8 mouse cellular contexts compared by ENCODE assay signal in genomic region chr10:93641821-93642746, GRCm38 (mm10). TPM values are rescaled to one million over a fixed set of nuclear protein-coding genes. Genes with fewer than 3 reads are reported as not detected.
DNase-seq lines count a peak whose midpoint lies in the region; ATAC-seq and TF ChIP-seq lines count a peak whose summit lies in the region.

No protein-coding gene starts in this region.

- H3K9ac ChIP-seq in hindbrain, embryonic 11.5 days (ENCODE audit: low read depth, low read length) = peak overlapping the region; percentile 97
- peak overlapping the region; percentile 81 for H3K9ac ChIP-seq in limb, embryonic 14.5 days (ENCODE audit: low read depth, low read length, severe bottlenecking)
- peak overlapping the region; percentile 66 for H3K9ac ChIP-seq in midbrain, postnatal 0 days (replicated peaks; ENCODE audit: low read length, poor library complexity, severe bottlenecking)

- peak overlapping the region; percentile 93 for H3K4me2 ChIP-seq in hindbrain, embryonic 11.5 days (replicated peaks; ENCODE audit: low read depth, low read length)
- H3K4me2 ChIP-seq in limb, embryonic 14.5 days (replicated peaks; ENCODE audit: low read depth, low read length, severe bottlenecking) = peak overlapping the region; percentile 99
- peak overlapping the region; percentile 96 for H3K4me2 ChIP-seq in midbrain, postnatal 0 days (ENCODE audit: low read depth, low read length, poor library complexity, severe bottlenecking)

- H3K4me1 ChIP-seq in bone marrow, adult 2 months (ENCODE audit: control insufficient read depth, insufficient read depth, low read length) = no peaks in the 10 kb centered on the region
- H3K4me1 ChIP-seq in hindbrain, embryonic 11.5 days (replicated peaks; ENCODE audit: control insufficient read depth, insufficient read depth, low read length) = no peaks in the 10 kb centered on the region
- H3K4me1 ChIP-seq in limb, embryonic 14.5 days (ENCODE audit: control insufficient read depth, insufficient read depth, low read length) = peaks cover 13% of the 10 kb centered on the region
- no peaks in the 10 kb centered on the region for H3K4me1 ChIP-seq in midbrain, postnatal 0 days (ENCODE audit: insufficient read depth, low read length)

- no peaks in the 10 kb centered on the region for H3K9me3 ChIP-seq in hindbrain, embryonic 11.5 days (ENCODE audit: control insufficient read depth, low read length)
- no peaks in the 10 kb centered on the region for H3K9me3 ChIP-seq in limb, embryonic 14.5 days (ENCODE audit: control insufficient read depth, low read length)
- no peaks in the 10 kb centered on the region for H3K9me3 ChIP-seq in midbrain, postnatal 0 days (ENCODE audit: low read length)

- TF ChIP-seq POLR2A in bone marrow, adult 2 months (IDR thresholded peaks at IDR 0.05; ENCODE audit: borderline replicate concordance, control insufficient read depth, low read depth, low read length) = no peak
- no peak for TF ChIP-seq POLR2A in limb, embryonic 14.5 days (IDR thresholded peaks at IDR 0.05; ENCODE audit: borderline replicate concordance, extremely low read depth, insufficient read depth, insufficient read length)

- peak; percentile 2; the same call in 1 of the 2 replicates for TF ChIP-seq CTCF in bone marrow, adult 2 months (IDR thresholded peaks at IDR 0.05; ENCODE audit: control insufficient read depth, insufficient read depth, low read length)
- no peak for TF ChIP-seq CTCF in midbrain, postnatal 0 days (IDR thresholded peaks at IDR 0.05)

- 11% methylated on average over 32 of the region's 32 CpGs for WGBS in bone marrow, adult 2 months
- 6% methylated on average over 31 of the region's 32 CpGs for WGBS in hindbrain, embryonic 11.5 days
- 8% methylated on average over 30 of the region's 32 CpGs for WGBS in limb, embryonic 14.5 days
- WGBS in midbrain, postnatal 0 days = 2% methylated on average over 31 of the region's 32 CpGs

- DNase-seq in lung, adult 18-20 months = peak; percentile 32 to 50
- no peak for DNase-seq in lung, postnatal 25 days (ENCODE audit: low spot score)
- DNase-seq in hindbrain, embryonic 11.5 days (ENCODE audit: low spot score) = no peak
- DNase-seq in limb, embryonic 14.5 days (ENCODE audit: low spot score) = no peak
- peak; percentile 37 for DNase-seq in midbrain, postnatal 0 days (ENCODE audit: low spot score)
- no peak for DNase-seq in layer of hippocampus, postnatal 14 days (ENCODE audit: low spot score in 2 of 2)

- no peaks in the 10 kb centered on the region for H3K27me3 ChIP-seq in hindbrain, embryonic 11.5 days (ENCODE audit: control insufficient read depth, insufficient read depth, low read length)
- 0 out of 2 replicates have a peak, but pooled peaks cover 13% of the 10 kb centered on the region for H3K27me3 ChIP-seq in limb, embryonic 14.5 days (ENCODE audit: control insufficient read depth, insufficient read depth, low read length)
- no peaks in the 10 kb centered on the region for H3K27me3 ChIP-seq in midbrain, postnatal 0 days (ENCODE audit: insufficient read depth, low read length)

- peak overlapping the region; percentile 74 for H3K27ac ChIP-seq in bone marrow, adult 2 months (ENCODE audit: control insufficient read depth, insufficient read depth, low read depth, low read length, poor library complexity)
- H3K27ac ChIP-seq in hindbrain, embryonic 11.5 days (ENCODE audit: low read depth, low read length) = peak overlapping the region; percentile 73; the same call in 1 of the 2 replicates
- H3K27ac ChIP-seq in limb, embryonic 14.5 days (replicated peaks; ENCODE audit: low read depth, low read length) = no peak overlapping the region
- no peak overlapping the region for H3K27ac ChIP-seq in midbrain, postnatal 0 days (ENCODE audit: low read depth, low read length)

- H3K4me3 ChIP-seq in bone marrow, adult 2 months (replicated peaks; ENCODE audit: control insufficient read depth, low read depth, low read length) = peak overlapping the region; percentile 77
- H3K4me3 ChIP-seq in hindbrain, embryonic 11.5 days (ENCODE audit: low read depth, low read length) = peak overlapping the region; percentile 88
- H3K4me3 ChIP-seq in limb, embryonic 14.5 days (replicated peaks; ENCODE audit: low read length) = peak overlapping the region; percentile 77
- H3K4me3 ChIP-seq in midbrain, postnatal 0 days (ENCODE audit: low read depth, low read length) = peak overlapping the region; percentile 62

- peak; percentile 73 for ATAC-seq in erythroblast, adult 5-6 weeks (replicated peaks; ENCODE audit: low FRiP score, poor library complexity, severe bottlenecking)
- peak; percentile 71 for ATAC-seq in hindbrain, embryonic 11.5 days (ENCODE audit: low FRiP score)
- ATAC-seq in limb, embryonic 14.5 days (ENCODE audit: low FRiP score, low read depth) = peak; percentile 32; the same call in 1 of the 2 replicates
- peak; percentile 73; the same call in 1 of the 2 replicates for ATAC-seq in midbrain, postnatal 0 days (ENCODE audit: low FRiP score)

- no peaks in the 10 kb centered on the region for H3K36me3 ChIP-seq in hindbrain, embryonic 11.5 days (ENCODE audit: control insufficient read depth, insufficient read depth, low read length)
- H3K36me3 ChIP-seq in limb, embryonic 14.5 days (ENCODE audit: control insufficient read depth, insufficient read depth, low read length) = no peaks in the 10 kb centered on the region
- H3K36me3 ChIP-seq in midbrain, postnatal 0 days (ENCODE audit: insufficient read depth, low read length) = no peaks in the 10 kb centered on the region

RNA-seq across cellular contexts. Expression of gene Ntn4, which starts 1.6 kb away (rescaled TPM):
- polyA plus RNA-seq in bone marrow, adult 2 months (2011; ENCODE audit: insufficient read depth, insufficient read length, low replicate concordance, missing spikeins) = 3.0 and 3.7 TPM in 2 replicates
- total RNA-seq in erythroblast, adult 5-6 weeks (2015; ENCODE audit: low replicate concordance) = 8.8 and 13.0 TPM in 2 replicates
- 12.6 and 16.9 TPM in 2 replicates for total RNA-seq in erythroblast, adult 5-6 weeks (2017; ENCODE audit: low replicate concordance)
- polyA plus RNA-seq in hindbrain, embryonic 11.5 days (2014; fragmentation: Nextera tagmentation; extraction: Ambion mirVana) = 2.3 and 4.3 TPM in 2 replicates
- 3.6 and 4.0 TPM in 2 replicates for polyA plus RNA-seq in limb, embryonic 14.5 days (2012; rRNA removed)
- 1.3 and 1.4 TPM in 2 replicates for polyA plus RNA-seq in limb, embryonic 14.5 days (2014; fragmentation: Nextera tagmentation; extraction: Ambion mirVana)
- total RNA-seq in midbrain, postnatal 0 days (2014; rRNA removed) = 4.6 and 5.2 TPM in 2 replicates
- polyA plus RNA-seq in midbrain, postnatal 0 days (2015; fragmentation: Nextera tagmentation; extraction: Ambion mirVana) = 0.50 and 0.64 TPM in 2 replicates
- total RNA-seq in layer of hippocampus, postnatal 14 days (2021) = 1 to 10 TPM; 5.9 to 7.0 TPM

RNA-seq across cellular contexts. Expression of gene Snrpf, which starts 52.6 kb away (rescaled TPM):
- 56.3 and 79.1 TPM in 2 replicates for polyA plus RNA-seq in bone marrow, adult 2 months (2011; ENCODE audit: insufficient read depth, insufficient read length, low replicate concordance, missing spikeins)
- 36.8 and 37.9 TPM in 2 replicates for total RNA-seq in erythroblast, adult 5-6 weeks (2015; ENCODE audit: low replicate concordance)
- total RNA-seq in erythroblast, adult 5-6 weeks (2017; ENCODE audit: low replicate concordance) = 25.2 and 64.4 TPM in 2 replicates
- polyA plus RNA-seq in hindbrain, embryonic 11.5 days (2014; fragmentation: Nextera tagmentation; extraction: Ambion mirVana) = 135 TPM in 2 replicates
- 145 and 181 TPM in 2 replicates for polyA plus RNA-seq in limb, embryonic 14.5 days (2012; rRNA removed)
- polyA plus RNA-seq in limb, embryonic 14.5 days (2014; fragmentation: Nextera tagmentation; extraction: Ambion mirVana) = 125 and 129 TPM in 2 replicates
- total RNA-seq in midbrain, postnatal 0 days (2014; rRNA removed) = 22.2 and 34.8 TPM in 2 replicates
- polyA plus RNA-seq in midbrain, postnatal 0 days (2015; fragmentation: Nextera tagmentation; extraction: Ambion mirVana) = 50.5 and 50.7 TPM in 2 replicates
- total RNA-seq in layer of hippocampus, postnatal 14 days (2021) = 10 to 100 TPM; 10.4 to 11.7 TPM

Comparison
In these comparisons a context has a peak if more than half of its experiments do, and no peak if none do; other contexts are left out.
1. DNase-seq: peak in lung, adult 18-20 months (2 of 2) and midbrain, postnatal 0 days (single experiment); none in lung, postnatal 25 days (single experiment), hindbrain, embryonic 11.5 days (single experiment), limb, embryonic 14.5 days (single experiment) and layer of hippocampus, postnatal 14 days (0 of 2).
2. H3K27ac ChIP-seq: peak in bone marrow, adult 2 months (single experiment) and hindbrain, embryonic 11.5 days (single experiment); none in limb, embryonic 14.5 days (single experiment) and midbrain, postnatal 0 days (single experiment).
3. Peak in every context shown above with its lines, with median percentiles within 50 percentile points of each other: H3K4me3 ChIP-seq, ATAC-seq, H3K4me2 ChIP-seq and H3K9ac ChIP-seq.